Mouse (Mus musculus) limb, embryonic 12.5 days (tissue): Measurements from ENCODE around the gene Mrgpra3. TPM values are rescaled to one million over a fixed set of nuclear protein-coding genes. Genes with fewer than 3 reads are reported as not detected.

Experiments used
- ATAC-seq: fragments of 200-750 bp; cut with Nextera tagmentation; 2 replicates; pipeline ENCODE4 v1.8.0; 2017; ENCODE audit warnings: low read depth, moderate TSS enrichment; ENCODE audit not compliant: insufficient number of reproducible peaks, insufficient read depth, low FRiP score, low TSS enrichment
- H3K27ac ChIP-seq: fragments of 300-500 bp; sonication (generic); 2 replicates; pipeline ENCODE4 v1.5.1; 2016; ENCODE audit warnings: mild to moderate bottlenecking, moderate library complexity
- H3K27me3 ChIP-seq: fragments of 300-500 bp; sonication (generic); 2 replicates; pipeline ENCODE4 v1.6.1; 2016; ENCODE audit warnings: mild to moderate bottlenecking, moderate library complexity
- H3K36me3 ChIP-seq: fragments of 300-500 bp; sonication (generic); 2 replicates; pipeline ENCODE4 v1.6.1; 2016; ENCODE audit warnings: mild to moderate bottlenecking, moderate library complexity
- H3K4me1 ChIP-seq: fragments of 300-500 bp; sonication (generic); replicated peaks from 2 replicates; pipeline ENCODE4 v1.6.1; 2016
- H3K4me2 ChIP-seq: fragments of 300-500 bp; sonication (generic); 2 replicates; pipeline ENCODE4 v1.6.1; 2016; ENCODE audit warnings: mild to moderate bottlenecking, moderate library complexity
- H3K4me3 ChIP-seq: fragments of 300-500 bp; sonication (generic); replicated peaks from 2 replicates; pipeline ENCODE4 v1.5.1; 2016; ENCODE audit warnings: mild to moderate bottlenecking
- H3K9ac ChIP-seq: fragments of 300-500 bp; sonication (generic); replicated peaks from 2 replicates; pipeline ENCODE4 v1.6.1; 2016; ENCODE audit warnings: mild to moderate bottlenecking, moderate library complexity
- H3K9me3 ChIP-seq: fragments of 300-500 bp; sonication (generic); 2 replicates; pipeline ENCODE4 v1.6.1; 2016; ENCODE audit warnings: mild to moderate bottlenecking, moderate library complexity
- WGBS: fragments of 180-500 bp; shearing (Covaris S2); methylation state at CpG from one replicate; pipeline ENCODE4 v1.1.7; 2016; 5-methylcytosine and 5-hydroxymethylcytosine counted together
- polyA plus RNA-seq: library from polyadenylated mRNA; unstranded; fragments of >200 nt; fragmentation: Nextera tagmentation; extraction: Ambion mirVana; gene quantifications from 2 replicates; pipeline ENCODE4 v1.2.1, GENCODE M21; 2016

Mrgpra3 gene
- not detected in 2 replicates for polyA plus RNA-seq

DNA sequence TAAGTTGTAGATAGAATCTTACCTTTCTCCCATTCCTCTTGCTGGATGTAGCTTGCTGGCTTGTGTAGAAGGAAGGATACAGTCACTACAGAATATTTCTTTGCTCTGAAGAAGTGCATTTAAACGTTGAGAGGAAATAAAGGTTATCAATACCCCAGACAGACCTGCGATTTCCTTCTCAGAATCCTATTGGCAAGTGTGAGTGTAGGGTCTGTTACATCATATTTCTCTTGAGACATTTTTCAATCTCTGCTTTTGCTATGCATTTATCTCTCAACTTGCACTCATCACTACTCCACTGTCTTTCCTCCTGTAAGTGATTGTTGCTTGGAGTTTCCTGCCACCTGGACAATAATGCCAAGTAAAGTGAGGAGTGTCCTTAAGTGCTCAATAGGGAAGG lies at the start of gene Mrgpra3:
Gene Mrgpra3 (minus strand): TSS at position 101 of the 400 bp plus-strand sequence.
- H3K4me1 ChIP-seq: no peaks in the 10 kb centered on the region
- no peak for ATAC-seq
- no peak within 1 kb of the TSS for H3K4me3 ChIP-seq
- WGBS: 72% methylated on average over 2 of the region's 2 CpGs
- H3K9me3 ChIP-seq: peaks cover 54% of the 10 kb centered on the region
- no peak within 1 kb of the TSS for H3K9ac ChIP-seq
- no peak within 1 kb of the TSS for H3K4me2 ChIP-seq
- no peaks in the 10 kb centered on the region for H3K27me3 ChIP-seq
- no peak within 1 kb of the TSS for H3K27ac ChIP-seq
- no peaks in the 10 kb centered on the region for H3K36me3 ChIP-seq

Other genes with a start within 250 kb of the Mrgpra3 start
- not detected in 2 replicates for gene Mrgpra1, start 247.1 kb downstream of the Mrgpra3 start, polyA plus RNA-seq
- not detected in 2 replicates for gene Mrgpra2a, start 149.2 kb downstream of the Mrgpra3 start, polyA plus RNA-seq
- gene Mrgpra2b, start 72.5 kb downstream of the Mrgpra3 start, polyA plus RNA-seq: not detected in 2 replicates